Mouse (Mus musculus) spleen, adult 2 months (tissue): Measurements from ENCODE around the gene Stap2.

Experiments used
- CTCF ChIP-seq: fragments of 200-500 bp; IDR thresholded peaks from 2 replicates; pipeline ENCODE4 v1.5.1; 2011; ENCODE audit warnings: mild to moderate bottlenecking, inconsistent platforms; ENCODE audit not compliant: insufficient read depth, insufficient read length, insufficient replicate concordance; ENCODE audit errors: extremely low read depth
- POLR2A ChIP-seq: fragments of 200-500 bp; IDR thresholded peaks from 2 replicates; pipeline ENCODE4 v1.6.1; 2011; ENCODE audit warnings: low read depth, low read length, inconsistent platforms

DNA sequence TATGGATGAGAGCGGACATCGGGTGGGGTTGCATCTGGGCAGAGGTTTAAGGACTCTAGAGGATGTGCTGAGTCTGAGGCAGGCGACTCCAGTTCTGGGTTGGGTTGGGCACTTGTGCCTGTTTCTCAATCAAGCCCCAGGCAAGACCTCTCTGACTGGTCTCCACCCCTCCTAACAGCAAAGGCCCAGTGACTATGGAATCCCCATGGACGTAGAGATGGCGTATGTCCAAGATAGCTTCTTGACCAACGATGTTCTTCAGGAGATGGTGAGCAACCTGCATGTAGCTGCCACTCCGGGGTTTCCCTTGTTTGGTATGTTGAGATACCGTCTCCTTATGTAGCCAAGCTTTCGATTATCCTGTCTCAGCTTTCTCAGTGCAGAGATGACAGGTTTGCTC is 9.9 kb upstream of the Stap2 start:
- TF ChIP-seq CTCF: no peak
- TF ChIP-seq POLR2A: no peak
